Mouse (Mus musculus) lung, embryonic 16.5 days (tissue): ENCODE measurements around the gene Evi5l. TPM values are rescaled to one million over a fixed set of nuclear protein-coding genes. Genes with fewer than 3 reads are reported as not detected.
A peak's percentile ranks its signal among the peaks of the same experiment; 100 is the strongest.

Source experiments
- ATAC-seq: fragments of 200-750 bp; cut with Nextera tagmentation; 2 replicates; pipeline ENCODE4 v1.8.0; 2017; ENCODE audit warnings: low read depth, mild to moderate bottlenecking, moderate library complexity
- H3K27ac ChIP-seq: fragments of 300-500 bp; sonication (generic); 2 replicates; pipeline ENCODE4 v1.5.1; 2014; ENCODE audit warnings: mild to moderate bottlenecking, control low read depth, low read length
- H3K27me3 ChIP-seq: fragments of 300-500 bp; sonication (generic); 2 replicates; pipeline ENCODE4 v1.6.1; 2014; ENCODE audit warnings: low read depth, low read length, mixed read lengths; ENCODE audit not compliant: control insufficient read depth, insufficient read depth
- H3K36me3 ChIP-seq: fragments of 300-500 bp; sonication (generic); 2 replicates; pipeline ENCODE4 v1.6.1; 2014; ENCODE audit warnings: low read length; ENCODE audit not compliant: control insufficient read depth, insufficient read depth
- H3K4me1 ChIP-seq: fragments of 300-500 bp; sonication (generic); replicated peaks from 2 replicates; pipeline ENCODE4 v1.6.1; 2014; ENCODE audit warnings: low read length, mixed read lengths; ENCODE audit not compliant: control insufficient read depth, insufficient read depth
- H3K4me2 ChIP-seq: fragments of 300-500 bp; sonication (generic); 2 replicates; pipeline ENCODE4 v1.6.1; 2014; ENCODE audit warnings: low read depth, low read length, control low read depth
- H3K4me3 ChIP-seq: fragments of 300-500 bp; sonication (generic); 2 replicates; pipeline ENCODE4 v1.5.1; 2014; ENCODE audit warnings: mild to moderate bottlenecking, low read length, control low read depth
- H3K9ac ChIP-seq: fragments of 300-500 bp; sonication (generic); 2 replicates; pipeline ENCODE4 v1.6.1; 2014; ENCODE audit warnings: low read length, control low read depth
- H3K9me3 ChIP-seq: fragments of 300-500 bp; sonication (generic); 2 replicates; pipeline ENCODE4 v1.6.1; 2016; ENCODE audit warnings: low read length; ENCODE audit not compliant: control insufficient read depth
- WGBS: fragments of 180-500 bp; shearing (Covaris S2); extraction: QIAGEN DNeasy Blood & Tissue Kit; methylation state at CpG from one replicate; pipeline ENCODE4 v1.1.7; 2014; 5-methylcytosine and 5-hydroxymethylcytosine counted together
- polyA plus RNA-seq: library from polyadenylated mRNA; unstranded; fragments of >200 nt; fragmentation: Nextera tagmentation; extraction: Ambion mirVana; gene quantifications from 2 replicates; pipeline ENCODE4 v1.2.1, GENCODE M21; 2015

Gene Evi5l
- polyA plus RNA-seq, 1 experiment from 2014 or later: 24.5 TPM

- 2% methylated on average over 18 of the region's 18 CpGs for WGBS
- Histone ChIP-seq H3K9me3 (no peaks in the 10 kb centered on the region; the same call in 1 of the 2 replicates), H3K4me2 (peak overlapping the region; percentile 96), H3K27ac (peak overlapping the region; percentile 90), H3K9ac (peak overlapping the region; percentile 64), H3K27me3 (peaks cover 23% of the 10 kb centered on the region), H3K4me1 (peaks cover 15% of the 10 kb centered on the region), H3K4me3 (peak overlapping the region; percentile 58), H3K36me3 (peaks cover 6% of the 10 kb centered on the region; the same call in 1 of the 2 replicates)
- ATAC-seq: peak; percentile 80
Observed at GRCm38 (mm10) chr8:4213210-4214005, 47.0 kb downstream of the Evi5l start.

DNA sequence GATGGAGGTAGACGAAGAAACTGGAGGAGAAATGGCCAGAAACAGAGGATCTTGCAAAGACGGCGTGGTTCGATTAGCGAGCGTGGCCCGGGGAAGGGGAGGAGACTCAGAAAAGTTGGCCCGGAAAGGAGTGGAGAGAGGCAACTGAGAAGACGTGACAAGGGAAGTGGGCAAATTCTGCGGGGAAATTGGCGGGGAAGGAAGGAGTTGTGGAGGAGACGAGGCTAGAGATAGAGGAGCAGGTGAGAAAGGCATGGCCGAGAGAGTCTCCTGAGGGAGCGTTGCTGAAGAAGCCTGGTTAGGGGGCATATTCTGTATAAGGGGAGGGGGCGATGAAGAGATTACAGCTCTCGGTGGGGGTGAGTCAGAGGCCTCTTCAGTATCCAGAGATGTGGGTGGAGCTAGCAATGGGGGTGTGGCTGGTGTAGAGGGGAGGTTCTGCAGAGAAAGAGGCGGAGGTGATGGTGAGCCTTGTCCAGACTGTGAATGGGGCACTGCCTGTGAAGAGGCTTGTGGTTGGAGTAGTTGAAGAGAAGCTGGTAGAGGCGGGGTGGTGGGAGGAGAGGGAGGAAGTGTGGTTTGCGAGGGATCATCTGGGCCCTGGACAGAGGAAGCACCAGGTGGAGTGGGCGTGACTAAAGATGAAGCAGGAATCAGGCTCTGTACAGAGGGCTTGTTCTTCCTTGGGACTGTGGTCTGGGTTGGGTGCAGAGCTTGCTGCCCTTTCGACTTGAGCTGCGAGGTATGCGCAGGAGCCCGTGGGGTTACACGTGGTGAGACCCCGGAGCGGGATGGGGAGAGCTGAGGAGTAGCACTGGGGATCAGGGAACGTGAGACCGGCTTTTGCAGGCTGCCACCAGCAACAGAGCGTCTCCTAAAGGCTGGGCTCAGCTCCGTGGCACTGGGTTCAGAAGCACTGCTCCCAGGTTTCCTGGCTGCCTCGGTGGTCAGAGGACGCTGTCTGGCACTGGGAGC lies 47.9 kb downstream of the Evi5l start:
- Histone ChIP-seq H3K9me3 (no peaks in the 10 kb centered on the region), H3K27me3 (peaks cover 23% of the 10 kb centered on the region), H3K4me1 (peaks cover 15% of the 10 kb centered on the region), H3K27ac (peak overlapping the region; percentile 90), H3K9ac (peak overlapping the region; percentile 64), H3K4me3 (peak overlapping the region; percentile 58), H3K36me3 (peaks cover 5% of the 10 kb centered on the region; the same call in 1 of the 2 replicates), H3K4me2 (peak overlapping the region; percentile 96)
- WGBS: 4% methylated on average over 33 of the region's 33 CpGs
- peak; percentile 80 for ATAC-seq

DNA sequence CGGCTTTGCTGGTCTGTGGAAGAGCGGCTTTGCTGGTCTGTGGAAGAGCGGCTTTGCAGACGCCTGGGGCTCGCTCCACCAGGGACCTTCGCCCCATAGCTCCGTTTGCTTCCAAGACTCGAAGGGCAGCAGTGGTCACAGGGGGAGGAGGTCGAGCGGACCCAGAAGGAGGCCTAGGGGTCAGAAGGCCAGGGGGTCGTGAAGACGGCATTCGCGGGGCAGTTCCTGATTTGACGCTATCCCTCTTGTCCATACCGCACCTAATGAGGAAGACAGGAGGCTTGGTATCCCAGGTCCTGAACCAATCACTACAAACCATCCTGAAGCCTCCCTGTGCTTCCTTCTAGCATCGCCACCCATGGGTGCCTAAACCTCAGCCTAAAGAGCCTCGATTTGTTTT lies 49.9 kb downstream of the Evi5l start:
- peak overlapping the region; percentile 64 for H3K9ac ChIP-seq
- H3K27me3 ChIP-seq: peaks cover 23% of the 10 kb centered on the region
- ATAC-seq: no peak
- peak overlapping the region; percentile 74 for H3K4me2 ChIP-seq
- peak overlapping the region; percentile 56 for H3K4me3 ChIP-seq
- WGBS: 6% methylated on average over 18 of the region's 18 CpGs
- H3K27ac ChIP-seq: no peak overlapping the region
- H3K36me3 ChIP-seq: no peaks in the 10 kb centered on the region
- H3K4me1 ChIP-seq: peaks cover 15% of the 10 kb centered on the region
- H3K9me3 ChIP-seq: no peaks in the 10 kb centered on the region

GRCm38 (mm10) chr8:4216791-4217621 lies 50.6 kb downstream of the Evi5l start, which contains the start of gene Prr36:
Prr36 (minus strand) TSS chr8:4217459.
- Histone ChIP-seq H3K4me2 (peak within 1 kb of the TSS; percentile 74), H3K27me3 (peaks cover 23% of the 10 kb centered on the region), H3K27ac (0 out of 2 replicates have a peak within 1 kb of the TSS, but pooled peaks have one; percentile 37), H3K36me3 (no peaks in the 10 kb centered on the region), H3K9ac (peak within 1 kb of the TSS; percentile 64), H3K4me3 (peak within 1 kb of the TSS; percentile 56), H3K9me3 (no peaks in the 10 kb centered on the region), H3K4me1 (peaks cover 15% of the 10 kb centered on the region)
- 0 out of 2 replicates have a peak, but pooled peaks have one; percentile 2 for ATAC-seq
- 3% methylated on average over 44 of the region's 44 CpGs for WGBS

DNA sequence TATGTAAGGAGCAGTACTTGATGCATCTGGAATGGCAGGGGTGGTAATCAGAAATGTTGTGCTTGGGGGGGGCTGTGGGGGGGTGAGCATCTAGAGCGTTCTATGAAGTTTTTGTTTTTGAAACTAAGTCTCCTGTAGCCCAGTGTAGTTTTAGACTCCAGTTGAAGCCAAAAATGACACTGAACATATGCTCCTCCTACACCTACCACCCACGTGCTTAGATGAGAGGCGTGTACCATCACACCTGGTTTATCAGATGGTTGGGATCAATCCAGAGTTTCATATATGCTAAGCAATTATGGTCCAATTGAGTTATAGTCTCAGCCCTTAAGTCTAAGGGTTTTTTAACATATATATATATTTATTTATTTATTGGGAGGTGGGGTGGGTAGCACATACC lies 53.2 kb downstream of the Evi5l start:
- H3K4me1 ChIP-seq: peaks cover 3% of the 10 kb centered on the region
- H3K9me3 ChIP-seq: no peaks in the 10 kb centered on the region
- ATAC-seq: no peak
- H3K27ac ChIP-seq: no peak overlapping the region
- WGBS: 85% methylated on average over 3 of the region's 3 CpGs
- no peaks in the 10 kb centered on the region for H3K36me3 ChIP-seq
- no peak overlapping the region for H3K4me3 ChIP-seq
- no peak overlapping the region for H3K9ac ChIP-seq
- H3K4me2 ChIP-seq: no peak overlapping the region
- peaks cover 23% of the 10 kb centered on the region for H3K27me3 ChIP-seq

DNA sequence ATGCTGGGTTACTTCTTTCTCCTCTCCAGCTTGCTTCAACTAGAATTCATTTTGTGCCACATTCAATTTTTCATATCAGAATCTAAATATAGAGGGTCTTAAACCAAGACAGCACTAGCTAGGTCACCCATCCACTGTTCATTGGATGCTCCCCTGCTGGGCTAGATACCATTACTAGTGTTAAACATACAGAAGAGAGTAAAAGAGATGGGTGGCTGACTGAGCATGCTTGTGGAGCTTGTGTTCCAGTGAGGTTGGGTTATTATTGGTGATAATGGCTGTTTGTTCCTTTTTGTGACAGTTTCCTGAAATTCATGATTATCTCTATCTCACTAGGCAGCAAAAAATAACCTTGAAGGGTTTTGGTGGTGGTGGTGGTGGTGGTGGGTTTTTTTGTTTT lies 55.7 kb downstream of the Evi5l start:
- Histone ChIP-seq H3K4me3 (no peak overlapping the region), H3K27me3 (peaks cover 18% of the 10 kb centered on the region), H3K9me3 (no peaks in the 10 kb centered on the region), H3K4me2 (no peak overlapping the region), H3K36me3 (no peaks in the 10 kb centered on the region), H3K9ac (no peak overlapping the region), H3K27ac (no peak overlapping the region), H3K4me1 (no peaks in the 10 kb centered on the region)
- no peak for ATAC-seq

DNA sequence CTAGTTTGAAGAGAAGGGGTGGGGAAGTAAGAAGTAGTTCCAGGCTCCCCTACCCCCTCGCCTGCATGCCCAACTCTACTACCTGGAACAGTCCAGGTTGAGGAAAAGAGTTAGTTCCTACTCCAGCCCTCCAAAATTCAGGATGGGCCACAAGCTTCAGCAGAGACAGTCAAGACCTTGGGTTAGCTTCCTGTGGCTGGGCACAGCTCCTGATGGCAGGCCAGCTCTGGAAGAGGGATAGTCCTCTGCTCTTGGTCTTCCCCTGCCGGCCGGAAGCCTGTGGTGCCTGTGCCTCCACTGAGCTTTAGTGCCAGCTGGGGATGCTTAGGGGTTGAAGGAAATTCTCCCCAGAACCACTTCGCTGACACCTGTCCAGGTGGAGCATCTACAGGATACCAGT lies 60.0 kb downstream of the Evi5l start:
- H3K4me3 ChIP-seq: peak overlapping the region; percentile 42
- peak; percentile 50 for ATAC-seq
- H3K4me1 ChIP-seq: no peaks in the 10 kb centered on the region
- no peak overlapping the region for H3K27ac ChIP-seq
- WGBS: 22% methylated on average over 4 of the region's 4 CpGs
- H3K36me3 ChIP-seq: no peaks in the 10 kb centered on the region
- no peaks in the 10 kb centered on the region for H3K9me3 ChIP-seq
- H3K4me2 ChIP-seq: peak overlapping the region; percentile 62
- peak overlapping the region; percentile 64 for H3K9ac ChIP-seq
- H3K27me3 ChIP-seq: peaks cover 7% of the 10 kb centered on the region

DNA sequence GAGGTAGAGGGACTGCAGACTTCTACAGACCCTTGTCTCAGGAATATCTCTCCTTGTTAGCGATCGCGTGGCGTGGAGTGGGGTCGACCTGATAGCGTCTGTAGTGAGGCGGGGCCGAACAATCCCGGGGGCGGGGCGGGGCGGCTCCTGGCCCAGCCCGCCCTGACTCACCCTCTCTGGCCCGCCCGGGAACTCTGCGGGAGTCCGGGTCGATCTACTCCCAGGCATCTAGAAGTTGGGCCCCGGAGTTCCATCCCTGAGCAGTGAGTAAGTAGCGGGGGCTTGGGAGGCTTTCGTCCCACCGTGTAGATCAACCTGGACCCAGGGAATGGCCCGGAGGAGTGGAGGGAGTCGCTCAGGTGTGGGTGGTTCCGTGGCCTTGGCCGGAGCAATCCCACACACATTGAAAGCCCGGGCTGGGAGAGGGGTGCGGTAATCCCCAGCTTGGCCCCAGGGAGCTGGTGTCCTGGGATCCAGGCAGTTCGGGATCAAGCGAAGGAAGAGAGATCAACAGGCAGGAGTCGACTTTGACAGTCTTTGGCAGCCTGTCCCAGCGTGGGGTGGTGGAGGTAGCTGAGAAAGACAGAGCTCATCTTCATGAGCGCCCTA lies 60.5 kb downstream of the Evi5l start, which contains the start of gene Lrrc8e:
Gene Lrrc8e, plus strand, starts transcription at position 89 of the 609 bp plus-strand sequence.
- H3K27ac ChIP-seq: no peak within 1 kb of the TSS
- ATAC-seq: peak; percentile 81
- peak within 1 kb of the TSS; percentile 64 for H3K9ac ChIP-seq

More for the DNA sequence above, 60.5 kb downstream of the Evi5l start, which contains the start of gene Lrrc8e:
- Histone ChIP-seq H3K4me1 (no peaks in the 10 kb centered on the region), H3K27me3 (peaks cover 7% of the 10 kb centered on the region), H3K9me3 (no peaks in the 10 kb centered on the region), H3K4me2 (peak within 1 kb of the TSS; percentile 62), H3K4me3 (peak within 1 kb of the TSS; percentile 42), H3K36me3 (no peaks in the 10 kb centered on the region)
- 4% methylated on average over 33 of the region's 33 CpGs for WGBS
